Mouse (Mus musculus): ENCODE results near the gene Spata21. TPM values are rescaled to one million over a fixed set of nuclear protein-coding genes. Genes with fewer than 3 reads are reported as not detected.
A peak's percentile ranks its signal among the peaks of the same experiment; 100 is the strongest.

Gene Spata21
- polyA plus RNA-seq, 1 experiment from 2014 or later, result 0.20 TPM

- Histone ChIP-seq H3K27ac (ENCODE audit: low read depth) (no peak overlapping the region), H3K36me3 (ENCODE audit: insufficient read depth) (peaks cover 47% of the 10 kb centered on the region), H3K9ac (no peak overlapping the region), H3K4me2 (no peak overlapping the region), H3K27me3 (ENCODE audit: insufficient read depth, low read length) (no peaks in the 10 kb centered on the region), H3K4me3 (ENCODE audit: low read depth, low read length) (no peak overlapping the region), H3K4me1 (ENCODE audit: insufficient read depth) (peaks cover 8% of the 10 kb centered on the region; the same call in 1 of the 2 replicates), H3K9me3 (ENCODE audit: low read depth, low read length) (no peaks in the 10 kb centered on the region)
- ATAC-seq (ENCODE audit: insufficient read depth) (peak; percentile 5; the same call in 1 of the 2 replicates), DNase-seq (peak; percentile 96)
- 6% methylated on average over 8 of the region's 8 CpGs for WGBS
- TF ChIP-seq CTCF (IDR thresholded peaks at IDR 0.05; ENCODE audit: low read depth), result peak; percentile 98
Observed at GRCm38 (mm10) chr4:141065123-141065522, 23.0 kb upstream of the Spata21 start.

- peaks cover 64% of the 10 kb centered on the region for H3K36me3 ChIP-seq (ENCODE audit: insufficient read depth)
- peak overlapping the region; percentile 83 for H3K27ac ChIP-seq (ENCODE audit: low read depth)
- no peak overlapping the region for H3K9ac ChIP-seq
- 48% methylated on average over 12 of the region's 12 CpGs for WGBS
- no peak overlapping the region for H3K4me3 ChIP-seq (ENCODE audit: low read depth, low read length)
- H3K4me1 ChIP-seq (ENCODE audit: insufficient read depth), result peaks cover 8% of the 10 kb centered on the region; the same call in 1 of the 2 replicates
- ATAC-seq (ENCODE audit: insufficient read depth) (peak; percentile 47), DNase-seq (peak; percentile 80)
- H3K9me3 ChIP-seq (ENCODE audit: low read depth, low read length), result no peaks in the 10 kb centered on the region
- no peak for TF ChIP-seq CTCF (IDR thresholded peaks at IDR 0.05; ENCODE audit: low read depth)
- no peak overlapping the region for H3K4me2 ChIP-seq
- no peaks in the 10 kb centered on the region for H3K27me3 ChIP-seq (ENCODE audit: insufficient read depth, low read length)
Observed at GRCm38 (mm10) chr4:141066709-141067515, 21.2 kb upstream of the Spata21 start.

DNA sequence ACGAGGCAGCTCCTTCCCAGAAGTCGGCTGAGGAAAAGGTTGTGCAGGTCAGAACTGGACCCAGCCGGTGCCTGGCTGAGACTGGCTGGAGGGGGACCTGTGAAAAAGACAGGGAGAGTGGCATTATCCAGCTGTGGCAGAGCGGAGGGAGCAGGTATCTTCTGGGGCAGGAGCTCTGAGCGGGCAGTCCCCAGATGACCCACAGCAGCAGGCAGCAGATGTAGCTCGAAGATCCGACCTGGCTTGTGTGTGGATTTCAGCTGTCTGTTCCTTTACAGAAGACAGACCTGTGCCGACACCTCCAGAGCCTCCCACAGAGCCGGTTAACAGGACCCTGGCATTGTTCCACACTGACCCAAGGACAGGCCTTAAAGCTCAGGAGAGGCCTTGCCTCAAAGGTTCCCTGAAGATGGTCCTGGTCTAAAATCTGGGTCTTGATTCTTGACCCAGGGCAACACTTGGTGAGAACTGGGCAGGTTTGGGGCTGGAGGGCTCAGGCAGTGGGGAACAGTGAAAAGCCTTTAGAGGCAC lies 20.6 kb upstream of the Spata21 start:
- Histone ChIP-seq H3K4me2 (no peak overlapping the region), H3K4me3 (ENCODE audit: low read depth, low read length) (no peak overlapping the region), H3K27ac (ENCODE audit: low read depth) (peak overlapping the region; percentile 83; the same call in 1 of the 2 replicates), H3K9me3 (ENCODE audit: low read depth, low read length) (no peaks in the 10 kb centered on the region), H3K36me3 (ENCODE audit: insufficient read depth) (peaks cover 70% of the 10 kb centered on the region), H3K27me3 (ENCODE audit: insufficient read depth, low read length) (no peaks in the 10 kb centered on the region), H3K9ac (no peak overlapping the region), H3K4me1 (ENCODE audit: insufficient read depth) (peaks cover 8% of the 10 kb centered on the region; the same call in 1 of the 2 replicates)
- ATAC-seq (ENCODE audit: insufficient read depth) (no peak), DNase-seq (no peak)
- no peak for TF ChIP-seq CTCF (IDR thresholded peaks at IDR 0.05; ENCODE audit: low read depth)
- WGBS, result 67% methylated on average over 9 of the region's 9 CpGs

DNA sequence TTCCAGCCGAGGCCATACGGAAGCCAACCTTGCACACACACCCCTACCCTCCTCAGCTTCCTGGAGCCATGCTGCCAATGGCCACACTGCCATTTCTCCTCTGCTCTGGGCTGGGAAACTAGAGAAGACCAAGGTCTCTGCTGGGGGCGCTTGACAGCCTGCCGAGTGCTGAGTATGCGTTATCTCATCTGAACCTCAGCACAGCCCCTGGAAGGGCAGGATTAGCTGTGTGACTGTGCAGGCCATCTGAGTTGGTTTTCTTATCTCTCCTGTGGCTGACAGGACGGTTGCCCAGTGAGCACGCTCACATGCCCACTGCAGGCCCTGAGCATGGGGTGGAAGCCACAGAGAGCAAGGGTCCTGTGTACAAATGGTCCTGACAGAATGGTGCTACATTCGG lies 19.5 kb upstream of the Spata21 start:
- no peaks in the 10 kb centered on the region for H3K27me3 ChIP-seq (ENCODE audit: insufficient read depth, low read length)
- H3K4me3 ChIP-seq (ENCODE audit: low read depth, low read length), result no peak overlapping the region
- no peak overlapping the region for H3K4me2 ChIP-seq
- H3K27ac ChIP-seq (ENCODE audit: low read depth), result no peak overlapping the region
- peaks cover 81% of the 10 kb centered on the region for H3K36me3 ChIP-seq (ENCODE audit: insufficient read depth)
- no peak overlapping the region for H3K9ac ChIP-seq
- WGBS, result 83% methylated on average over 8 of the region's 8 CpGs
- DNase-seq, result no peak
- no peak for TF ChIP-seq CTCF (IDR thresholded peaks at IDR 0.05; ENCODE audit: low read depth)
- H3K4me1 ChIP-seq (ENCODE audit: insufficient read depth), result peaks cover 8% of the 10 kb centered on the region; the same call in 1 of the 2 replicates
- ATAC-seq (ENCODE audit: insufficient read depth), result no peak
- no peaks in the 10 kb centered on the region for H3K9me3 ChIP-seq (ENCODE audit: low read depth, low read length)

GRCm38 (mm10) chr4:141069731-141070130 lies 18.4 kb upstream of the Spata21 start:
- Histone ChIP-seq H3K27ac (ENCODE audit: low read depth) (no peak overlapping the region), H3K4me2 (no peak overlapping the region), H3K4me1 (ENCODE audit: insufficient read depth) (peaks cover 8% of the 10 kb centered on the region; the same call in 1 of the 2 replicates), H3K9ac (no peak overlapping the region), H3K9me3 (ENCODE audit: low read depth, low read length) (no peaks in the 10 kb centered on the region), H3K36me3 (ENCODE audit: insufficient read depth) (peaks cover 87% of the 10 kb centered on the region), H3K4me3 (ENCODE audit: low read depth, low read length) (no peak overlapping the region), H3K27me3 (ENCODE audit: insufficient read depth, low read length) (no peaks in the 10 kb centered on the region)
- peak; percentile 91 for TF ChIP-seq CTCF (IDR thresholded peaks at IDR 0.05; ENCODE audit: low read depth)
- WGBS, result 62% methylated on average over 4 of the region's 4 CpGs
- ATAC-seq (ENCODE audit: insufficient read depth) (no peak), DNase-seq (peak; percentile 80)

GRCm38 (mm10) chr4:141072502-141072901 lies 15.6 kb upstream of the Spata21 start:
- DNase-seq, result no peak
- Histone ChIP-seq H3K27ac (ENCODE audit: low read depth) (no peak overlapping the region), H3K4me3 (ENCODE audit: low read depth, low read length) (no peak overlapping the region), H3K36me3 (ENCODE audit: insufficient read depth) (peaks cover 68% of the 10 kb centered on the region), H3K9me3 (ENCODE audit: low read depth, low read length) (no peaks in the 10 kb centered on the region), H3K27me3 (ENCODE audit: insufficient read depth, low read length) (no peaks in the 10 kb centered on the region), H3K4me1 (ENCODE audit: insufficient read depth) (peaks cover 6% of the 10 kb centered on the region; the same call in 1 of the 2 replicates), H3K4me2 (no peak overlapping the region), H3K9ac (no peak overlapping the region)
- 85% methylated on average over 11 of the region's 11 CpGs for WGBS
- no peak for TF ChIP-seq CTCF (IDR thresholded peaks at IDR 0.05; ENCODE audit: low read depth)
- ATAC-seq (ENCODE audit: insufficient read depth), result no peak

DNA sequence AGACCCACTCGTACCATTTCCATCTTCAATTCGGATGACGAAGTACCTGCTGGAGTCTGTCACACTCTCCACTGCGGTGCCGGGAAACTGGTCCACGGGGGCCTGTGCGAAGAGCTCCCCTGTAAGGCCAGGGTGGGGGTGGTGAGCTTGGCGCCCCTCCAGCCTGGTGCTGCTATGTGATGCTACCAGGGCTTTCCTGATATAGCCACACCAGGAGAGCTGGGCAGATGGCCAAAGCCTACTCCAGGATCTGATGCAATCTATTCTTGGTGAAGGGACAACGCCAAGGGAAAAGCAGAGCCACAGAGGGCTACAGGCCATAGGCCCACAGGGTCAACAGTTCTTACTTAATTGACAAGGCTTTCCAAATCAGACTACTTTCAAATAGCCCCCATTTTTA lies 14.5 kb upstream of the Spata21 start:
- H3K27ac ChIP-seq (ENCODE audit: low read depth), result no peak overlapping the region
- H3K9me3 ChIP-seq (ENCODE audit: low read depth, low read length), result no peaks in the 10 kb centered on the region
- H3K4me2 ChIP-seq, result no peak overlapping the region
- TF ChIP-seq CTCF (IDR thresholded peaks at IDR 0.05; ENCODE audit: low read depth), result no peak
- WGBS, result 62% methylated on average over 9 of the region's 9 CpGs
- ATAC-seq (ENCODE audit: insufficient read depth), result no peak
- DNase-seq, result peak; percentile 57
- peaks cover 57% of the 10 kb centered on the region for H3K36me3 ChIP-seq (ENCODE audit: insufficient read depth)
- no peak overlapping the region for H3K4me3 ChIP-seq (ENCODE audit: low read depth, low read length)
- H3K9ac ChIP-seq, result no peak overlapping the region
- H3K4me1 ChIP-seq (ENCODE audit: insufficient read depth), result peaks cover 7% of the 10 kb centered on the region; the same call in 1 of the 2 replicates
- H3K27me3 ChIP-seq (ENCODE audit: insufficient read depth, low read length), result no peaks in the 10 kb centered on the region
